Mouse (Mus musculus) ES-E14 (cell line): ENCODE results near the gene Tha1.

Experiments used
- ZC3H11A ChIP-seq: IDR thresholded peaks from 2 replicates; pipeline ENCODE4 v1.6.1; 2012; ENCODE audit warnings: low read depth, mild to moderate bottlenecking, inconsistent platforms, low read length, borderline replicate concordance
- ZNF384 ChIP-seq: IDR thresholded peaks from 2 replicates; pipeline ENCODE4 v1.6.1; 2012; ENCODE audit warnings: low read depth, low read length, inconsistent platforms

DNA sequence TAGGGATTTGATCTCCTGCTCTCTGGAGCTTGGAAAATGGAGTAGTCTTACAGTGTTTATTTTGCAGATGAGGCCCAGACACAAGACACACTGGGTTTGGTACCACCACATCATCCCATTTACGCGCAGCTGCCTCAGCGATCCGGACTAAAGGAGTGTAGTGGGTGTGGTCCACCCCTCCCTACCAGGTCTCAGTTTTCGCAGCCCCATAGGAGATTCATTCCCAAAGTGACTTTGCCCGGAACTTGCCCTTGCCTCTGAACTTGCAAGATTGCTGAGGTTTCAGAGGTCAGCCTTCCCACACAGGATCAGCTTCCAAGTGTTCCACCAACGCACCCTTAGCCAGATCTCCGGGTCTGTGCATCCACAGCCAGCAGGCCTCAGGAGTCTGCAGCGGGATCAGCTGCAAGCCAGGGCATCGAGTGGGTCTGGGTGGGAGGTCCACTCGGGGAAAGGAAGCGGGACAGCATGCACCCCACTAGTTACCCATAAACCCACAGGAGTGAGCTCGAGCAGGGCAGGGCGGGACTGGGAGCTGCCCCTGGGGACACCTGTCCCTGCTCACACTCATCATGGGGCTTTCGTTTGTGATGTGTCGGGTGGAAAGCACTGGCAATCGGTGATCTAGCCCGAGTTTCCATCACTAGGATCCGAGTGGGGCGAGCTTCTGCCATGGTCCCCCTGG lies 15.0 kb upstream of the Tha1 start:
- TF ChIP-seq ZC3H11A (no peak), ZNF384 (no peak)
